Mouse (Mus musculus): Measurements from ENCODE around the gene Ebpl.
A peak's percentile ranks its signal among the peaks of the same experiment; 100 is the strongest.

The Ebpl gene

GRCm38 (mm10) chr14:61327618-61328450 lies 32.4 kb downstream of the Ebpl start:
- peak; percentile 93 to 96 for DNase-seq (ENCODE audit: low spot score in 2 of 2)

- DNase-seq (ENCODE audit: low spot score in 2 of 2) = peak in 1 of 2 experiments; percentile 40
These were observed 33.2 kb downstream of the Ebpl start for GRCm38 (mm10) chr14:61327007-61327406.

GRCm38 (mm10) chr14:61322740-61323139 lies 37.5 kb downstream of the Ebpl start:
- DNase-seq (ENCODE audit: low spot score in 2 of 2) = no peak

- no peak for DNase-seq (ENCODE audit: low spot score in 2 of 2)
These were observed 39.0 kb downstream of the Ebpl start for GRCm38 (mm10) chr14:61321200-61321599.

- DNase-seq (ENCODE audit: low spot score in 2 of 2) = no peak
These were observed 39.5 kb downstream of the Ebpl start for GRCm38 (mm10) chr14:61320765-61321164.

GRCm38 (mm10) chr14:61316861-61317260 lies 43.4 kb downstream of the Ebpl start:
- DNase-seq (ENCODE audit: low spot score in 2 of 2) = peak; percentile 50 to 67

- DNase-seq (ENCODE audit: low spot score in 2 of 2) = peak in 1 of 2 experiments; percentile 38
These were observed 49.3 kb downstream of the Ebpl start for GRCm38 (mm10) chr14:61310963-61311362.

- DNase-seq (ENCODE audit: low spot score in 2 of 2) = no peak
These were observed 50.0 kb downstream of the Ebpl start for GRCm38 (mm10) chr14:61310036-61310772.

- no peak for DNase-seq (ENCODE audit: low spot score in 2 of 2)
These were observed 50.6 kb downstream of the Ebpl start, which contains the start of gene Arl11 for GRCm38 (mm10) chr14:61309593-61309992. Gene Arl11, plus strand, starts transcription at chr14:61309753.

- DNase-seq (ENCODE audit: low spot score in 2 of 2) = no peak
These were observed 56.1 kb downstream of the Ebpl start for GRCm38 (mm10) chr14:61303969-61304609.

- DNase-seq (ENCODE audit: low spot score in 2 of 2) = no peak
These were observed 57.8 kb downstream of the Ebpl start for GRCm38 (mm10) chr14:61302428-61302827.

GRCm38 (mm10) chr14:61301323-61301722 lies 58.9 kb downstream of the Ebpl start:
- no peak for DNase-seq (ENCODE audit: low spot score in 2 of 2)

- DNase-seq (ENCODE audit: low spot score in 2 of 2) = no peak
These were observed 60.4 kb downstream of the Ebpl start for GRCm38 (mm10) chr14:61299810-61300209.

GRCm38 (mm10) chr14:61294738-61295079 lies 65.5 kb downstream of the Ebpl start:
- DNase-seq (ENCODE audit: low spot score in 2 of 2) = peak; percentile 40 to 64

- peak; percentile 58 to 73 for DNase-seq (ENCODE audit: low spot score in 2 of 2)
These were observed 66.1 kb downstream of the Ebpl start for GRCm38 (mm10) chr14:61293884-61294737.

- no peak for DNase-seq (ENCODE audit: low spot score in 2 of 2)
These were observed 69.6 kb downstream of the Ebpl start for GRCm38 (mm10) chr14:61290664-61291063.

GRCm38 (mm10) chr14:61288606-61289286 lies 71.5 kb downstream of the Ebpl start:
- no peak for DNase-seq (ENCODE audit: low spot score in 2 of 2)

Measured in right cerebral cortex, postnatal 10 days (tissue).